ENCODE assay signal across 9 mouse cellular contexts in the genomic region with DNA sequence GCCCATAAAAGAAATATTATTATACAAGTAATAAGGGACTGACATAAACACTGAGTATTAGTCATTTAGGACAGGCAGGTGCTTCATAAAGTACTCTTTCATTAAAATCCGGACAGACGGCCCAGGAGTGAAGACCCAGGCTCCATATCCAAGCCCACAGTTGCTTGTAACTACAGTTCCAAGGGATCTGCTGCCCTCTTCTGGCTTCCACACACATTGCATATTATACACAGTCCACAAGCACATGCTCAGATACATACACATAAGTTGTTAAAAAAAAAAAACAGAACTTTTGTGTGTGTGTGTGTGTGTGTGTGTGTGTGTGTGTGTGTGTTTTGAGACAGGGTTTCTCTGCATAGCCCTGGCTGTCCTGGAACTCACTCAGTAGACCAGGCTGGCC. TPM values are rescaled to one million over a fixed set of nuclear protein-coding genes. Genes with fewer than 3 reads are reported as not detected.
DNase-seq lines count a peak whose midpoint lies in the region; ATAC-seq and TF ChIP-seq lines count a peak whose summit lies in the region.
"Had no signal": no experiment of that assay in that cellular context is flagged by ENCODE, and none has a peak within 500 bp of the region (broad histone marks: within the 10 kb centered on the region; RNA-seq: fewer than 3 reads in every experiment).

No protein-coding gene starts in this region.

- TF ChIP-seq CTCF in heart, adult 2 months (IDR thresholded peaks at IDR 0.05): peak; percentile 61
- peak; percentile 62 for TF ChIP-seq CTCF in stomach, postnatal 0 days (IDR thresholded peaks at IDR 0.05; ENCODE audit: low read depth)

- intact Hi-C loops in heart, adult 2 months (cut with DNase I): no loop called here

- H3K27me3 ChIP-seq in heart, adult 2 months (ENCODE audit: control insufficient read depth, insufficient read depth, low read length): no peaks in the 10 kb centered on the region
- H3K27me3 ChIP-seq in stomach, postnatal 0 days (ENCODE audit: control insufficient read depth, insufficient read depth, low read length): no peaks in the 10 kb centered on the region
- H3K27me3 ChIP-seq: embryonic facial prominence, embryonic 13.5 days had no signal

- no peak for TF ChIP-seq EP300 in heart, adult 2 months (IDR thresholded peaks at IDR 0.05; ENCODE audit: insufficient read depth, low read depth, low read length)
- TF ChIP-seq EP300 in stomach, postnatal 0 days (optimal IDR thresholded peaks at IDR 0.05): no peak

- no peak overlapping the region for H3K4me2 ChIP-seq in stomach, postnatal 0 days (replicated peaks; ENCODE audit: low read depth)
- H3K4me2 ChIP-seq: embryonic facial prominence, embryonic 13.5 days had no signal

- TF ChIP-seq POLR2A in heart, adult 2 months (IDR thresholded peaks at IDR 0.05; ENCODE audit: insufficient read depth, low read depth, low read length): no peak

- H3K27ac ChIP-seq in heart, adult 2 months: no peak overlapping the region
- H3K27ac ChIP-seq in stomach, postnatal 0 days (replicated peaks): no peak overlapping the region
- H3K27ac ChIP-seq: embryonic facial prominence, embryonic 13.5 days had no signal

- H3K9me3 ChIP-seq in stomach, postnatal 0 days (ENCODE audit: control insufficient read depth, low read length): no peaks in the 10 kb centered on the region
- H3K9me3 ChIP-seq: embryonic facial prominence, embryonic 13.5 days had no signal

- no peak overlapping the region for H3K9ac ChIP-seq in heart, adult 2 months (ENCODE audit: low read depth, low read length)
- H3K9ac ChIP-seq in stomach, postnatal 0 days (ENCODE audit: low read length): no peak overlapping the region
- H3K9ac ChIP-seq: embryonic facial prominence, embryonic 13.5 days had no signal

- H3K36me3 ChIP-seq in heart, adult 2 months (ENCODE audit: control insufficient read depth, insufficient read depth, low read length): peaks cover 23% of the 10 kb centered on the region
- H3K36me3 ChIP-seq in stomach, postnatal 0 days (ENCODE audit: control insufficient read depth, insufficient read depth, low read length): 0 out of 2 replicates have a peak, but pooled peaks cover 2% of the 10 kb centered on the region

- no peak overlapping the region for H3K4me3 ChIP-seq in heart, adult 2 months
- H3K4me3 ChIP-seq in stomach, postnatal 0 days (ENCODE audit: low read depth, low read length): no peak overlapping the region
- H3K4me3 ChIP-seq: embryonic facial prominence, embryonic 13.5 days had no signal

- peaks cover 1% of the 10 kb centered on the region for H3K79me2 ChIP-seq in heart, adult 2 months (replicated peaks; ENCODE audit: control insufficient read depth, insufficient read depth, low read length)

- ATAC-seq in stomach, postnatal 0 days (ENCODE audit: low FRiP score, low TSS enrichment): no peak

- no peaks in the 10 kb centered on the region; the same call in 1 of the 2 replicates for H3K4me1 ChIP-seq in heart, adult 2 months (ENCODE audit: control insufficient read depth, insufficient read depth, low read length)
- no peaks in the 10 kb centered on the region for H3K4me1 ChIP-seq in stomach, postnatal 0 days (replicated peaks; ENCODE audit: control insufficient read depth, insufficient read depth)
- H3K4me1 ChIP-seq: embryonic facial prominence, embryonic 13.5 days had no signal

- 82% methylated on average over 2 of the region's 2 CpGs for WGBS in heart, adult 2 months
- 91% methylated on average over 2 of the region's 2 CpGs for WGBS in stomach, postnatal 0 days

- peak in 1 of 2 experiments; percentile 16 for DNase-seq in heart, adult 2 months
- DNase-seq in heart, adult 8-10 months (ENCODE audit: low spot score): no peak
- DNase-seq in A20 (ENCODE audit: low read depth, low spot score): peak; percentile 78
- DNase-seq in T-cell, adult 2 months (ENCODE audit: low spot score): peak; percentile 20
- DNase-seq in kidney, postnatal 25 days: peak; percentile 43 to 62
- DNase-seq in stomach, postnatal 0 days (ENCODE audit: low spot score): no peak
- no peak for DNase-seq in testis, postnatal 14 days (ENCODE audit: low spot score)
- no peak for DNase-seq in heart, adult 11 months

RNA-seq across cellular contexts. Expression of gene Raph1, which starts 32.0 kb away (rescaled TPM):
- total RNA-seq in heart, adult 2 months (2021): 100 to 1,000 TPM; 111 to 152 TPM
- polyA plus RNA-seq in heart, adult 2 months (2012; rRNA removed): 17.1 and 27.3 TPM in 2 replicates
- total RNA-seq in heart, adult 8-10 months (2022): 100 to 1,000 TPM; 113 to 150 (median 128) TPM
- polyA plus RNA-seq in stomach, postnatal 0 days (2015; fragmentation: Nextera tagmentation; extraction: Ambion mirVana): 11.5 and 13.2 TPM in 2 replicates

Comparison
In these comparisons a context has a peak if more than half of its experiments do, and no peak if none do; other contexts are left out.
1. DNase-seq: peak in A20 (single experiment), T-cell, adult 2 months (single experiment) and kidney, postnatal 25 days (2 of 2); none in heart, adult 8-10 months (single experiment), stomach, postnatal 0 days (single experiment), testis, postnatal 14 days (single experiment) and heart, adult 11 months (single experiment).